ENCODE assay signal across 25 mouse cellular contexts in genomic region chr16:7685484-7685883, GRCm38 (mm10).
DNase-seq lines count a peak whose midpoint lies in the region; ATAC-seq and TF ChIP-seq lines count a peak whose summit lies in the region.
"Had no signal": no experiment of that assay in that cellular context is flagged by ENCODE, and none has a peak within 500 bp of the region (broad histone marks: within the 10 kb centered on the region; RNA-seq: fewer than 3 reads in every experiment).

No protein-coding gene starts in this region.

- DNase-seq in embryonic facial prominence, embryonic 11.5 days (ENCODE audit: low spot score): peak; percentile 9
- no peak for DNase-seq in embryonic facial prominence, embryonic 10.5 days (ENCODE audit: low spot score)
- DNase-seq in kidney, postnatal 0 days (ENCODE audit: low spot score): no peak
- no peak for DNase-seq in kidney, postnatal 14 days
- peak; percentile 59 for DNase-seq in ES-CJ7 (ENCODE audit: low read depth, low spot score)
- DNase-seq in embryo, embryonic 11 days: peak; percentile 13
- DNase-seq in right cerebral cortex, postnatal 36 days (ENCODE audit: low spot score in 2 of 2): no peak
- DNase-seq: adrenal gland, postnatal 10 days; cerebellum, adult 8-10 months; gastrocnemius, postnatal 10 days; heart, adult 11 months; heart, postnatal 14 days; kidney, adult 2 months; kidney, postnatal 10 days; liver, embryonic 13.5 days; lung, adult 2 months; lung, postnatal 14 days; right cerebral cortex, postnatal 25 days; thymus, postnatal 36 days had no signal

- no peak overlapping the region for H3K4me3 ChIP-seq in embryonic facial prominence, embryonic 11.5 days (ENCODE audit: low read depth, low read length)
- H3K4me3 ChIP-seq in embryonic facial prominence, embryonic 10.5 days: no peak overlapping the region
- no peak overlapping the region for H3K4me3 ChIP-seq in kidney, postnatal 0 days (replicated peaks; ENCODE audit: low read depth, low read length)
- H3K4me3 ChIP-seq: heart, embryonic 12.5 days; hindbrain, embryonic 12.5 days; liver, embryonic 13.5 days; midbrain, embryonic 12.5 days had no signal

- no peak overlapping the region for H3K27ac ChIP-seq in embryonic facial prominence, embryonic 11.5 days (replicated peaks; ENCODE audit: low read depth, low read length)
- no peak overlapping the region for H3K27ac ChIP-seq in embryonic facial prominence, embryonic 10.5 days (replicated peaks)
- H3K27ac ChIP-seq in kidney, postnatal 0 days: no peak overlapping the region
- H3K27ac ChIP-seq: hindbrain, embryonic 12.5 days; liver, embryonic 13.5 days; midbrain, embryonic 12.5 days had no signal

- H3K9me3 ChIP-seq in embryonic facial prominence, embryonic 11.5 days (replicated peaks; ENCODE audit: control insufficient read depth, low read length): no peaks in the 10 kb centered on the region
- no peaks in the 10 kb centered on the region for H3K9me3 ChIP-seq in embryonic facial prominence, embryonic 10.5 days
- no peaks in the 10 kb centered on the region for H3K9me3 ChIP-seq in kidney, postnatal 0 days (replicated peaks; ENCODE audit: low read length)
- H3K9me3 ChIP-seq: G1E; heart, embryonic 12.5 days; hindbrain, embryonic 12.5 days; liver, embryonic 13.5 days; midbrain, embryonic 12.5 days had no signal

- H3K27me3 ChIP-seq in embryonic facial prominence, embryonic 11.5 days (ENCODE audit: control insufficient read depth, insufficient read depth, low read length): no peaks in the 10 kb centered on the region
- H3K27me3 ChIP-seq in embryonic facial prominence, embryonic 10.5 days (replicated peaks; ENCODE audit: low read depth, poor library complexity, severe bottlenecking): no peaks in the 10 kb centered on the region
- H3K27me3 ChIP-seq in kidney, postnatal 0 days (ENCODE audit: insufficient read depth, low read length): no peaks in the 10 kb centered on the region
- H3K27me3 ChIP-seq: heart, embryonic 12.5 days; hindbrain, embryonic 12.5 days; liver, embryonic 13.5 days; midbrain, embryonic 12.5 days; Patski had no signal

- H3K36me3 ChIP-seq in embryonic facial prominence, embryonic 11.5 days (replicated peaks; ENCODE audit: control insufficient read depth, insufficient read depth, low read depth, low read length): no peaks in the 10 kb centered on the region
- no peaks in the 10 kb centered on the region for H3K36me3 ChIP-seq in embryonic facial prominence, embryonic 10.5 days (replicated peaks)
- no peaks in the 10 kb centered on the region for H3K36me3 ChIP-seq in kidney, postnatal 0 days (ENCODE audit: insufficient read depth, low read length)
- H3K36me3 ChIP-seq: G1E; heart, embryonic 12.5 days; hindbrain, embryonic 12.5 days; liver, embryonic 13.5 days; midbrain, embryonic 12.5 days had no signal

- ATAC-seq in embryonic facial prominence, embryonic 11.5 days (replicated peaks; ENCODE audit: insufficient number of reproducible peaks, low FRiP score, low TSS enrichment, low read depth): no peak
- ATAC-seq in kidney, postnatal 0 days (replicated peaks; ENCODE audit: low FRiP score, low read depth): no peak
- ATAC-seq: forebrain, embryonic 14.5 days; Patski had no signal

- no peak overlapping the region for H3K9ac ChIP-seq in embryonic facial prominence, embryonic 11.5 days (replicated peaks; ENCODE audit: low read length)
- no peak overlapping the region for H3K9ac ChIP-seq in kidney, postnatal 0 days (ENCODE audit: low read depth, low read length)
- H3K9ac ChIP-seq: heart, embryonic 12.5 days; hindbrain, embryonic 12.5 days; liver, embryonic 13.5 days; midbrain, embryonic 12.5 days had no signal

- H3K4me2 ChIP-seq in embryonic facial prominence, embryonic 11.5 days (ENCODE audit: low read depth, low read length): no peak overlapping the region
- no peak overlapping the region for H3K4me2 ChIP-seq in kidney, postnatal 0 days (ENCODE audit: low read length)
- H3K4me2 ChIP-seq: heart, embryonic 12.5 days; hindbrain, embryonic 12.5 days; liver, embryonic 13.5 days; midbrain, embryonic 12.5 days had no signal

- H3K4me1 ChIP-seq in embryonic facial prominence, embryonic 11.5 days (ENCODE audit: control insufficient read depth, insufficient read depth, low read length): no peaks in the 10 kb centered on the region
- H3K4me1 ChIP-seq in embryonic facial prominence, embryonic 10.5 days: no peaks in the 10 kb centered on the region
- no peaks in the 10 kb centered on the region for H3K4me1 ChIP-seq in kidney, postnatal 0 days (replicated peaks; ENCODE audit: insufficient read depth, low read length)
- H3K4me1 ChIP-seq: heart, embryonic 12.5 days; hindbrain, embryonic 12.5 days; liver, embryonic 13.5 days; midbrain, embryonic 12.5 days had no signal

- TF ChIP-seq CTCF in kidney, postnatal 0 days (IDR thresholded peaks at IDR 0.05; ENCODE audit: low read depth): peak; percentile 38; the same call in 1 of the 2 replicates

Comparison
In these comparisons a context has a peak if more than half of its experiments do, and no peak if none do; other contexts are left out.
1. DNase-seq: peak in embryonic facial prominence, embryonic 11.5 days (single experiment), ES-CJ7 (single experiment) and embryo, embryonic 11 days (single experiment); none in embryonic facial prominence, embryonic 10.5 days (single experiment), kidney, postnatal 0 days (single experiment), kidney, postnatal 14 days (single experiment) and right cerebral cortex, postnatal 36 days (0 of 2).